Mouse (Mus musculus) stomach, embryonic 16.5 days (tissue): ENCODE results near the gene Atp8b3. TPM values are rescaled to one million over a fixed set of nuclear protein-coding genes. Genes with fewer than 3 reads are reported as not detected.

Experiments used
- ATAC-seq: fragments of 200-750 bp; cut with Nextera tagmentation; 2 replicates; pipeline ENCODE4 v1.8.0; 2017; ENCODE audit warnings: moderate number of reproducible peaks, moderate TSS enrichment; ENCODE audit not compliant: insufficient read depth, low FRiP score
- H3K27ac ChIP-seq: fragments of 300-500 bp; sonication (generic); 2 replicates; pipeline ENCODE4 v1.5.1; 2014; ENCODE audit warnings: low read length
- H3K27me3 ChIP-seq: fragments of 300-500 bp; sonication (generic); 2 replicates; pipeline ENCODE4 v1.6.1; 2014; ENCODE audit warnings: low read length, control low read depth, mixed read lengths; ENCODE audit not compliant: control insufficient read depth, insufficient read depth
- H3K36me3 ChIP-seq: fragments of 300-500 bp; sonication (generic); 2 replicates; pipeline ENCODE4 v1.6.1; 2014; ENCODE audit warnings: low read length; ENCODE audit not compliant: control insufficient read depth, insufficient read depth
- H3K4me1 ChIP-seq: fragments of 300-500 bp; sonication (generic); 2 replicates; pipeline ENCODE4 v1.6.1; 2014; ENCODE audit warnings: low read length, control low read depth, mixed read lengths; ENCODE audit not compliant: control insufficient read depth, insufficient read depth
- H3K4me2 ChIP-seq: fragments of 300-500 bp; sonication (generic); 2 replicates; pipeline ENCODE4 v1.6.1; 2014; ENCODE audit warnings: low read depth, low read length, mixed read lengths
- H3K4me3 ChIP-seq: fragments of 300-500 bp; sonication (generic); replicated peaks from 2 replicates; pipeline ENCODE4 v1.5.1; 2014; ENCODE audit warnings: mild to moderate bottlenecking, low read length
- H3K9ac ChIP-seq: fragments of 300-500 bp; sonication (generic); 2 replicates; pipeline ENCODE4 v1.6.1; 2014; ENCODE audit warnings: low read length
- H3K9me3 ChIP-seq: fragments of 300-500 bp; sonication (generic); replicated peaks from 2 replicates; pipeline ENCODE4 v1.6.1; 2016; ENCODE audit warnings: low read length, control low read depth; ENCODE audit not compliant: control insufficient read depth
- WGBS: fragments of 180-500 bp; shearing (Covaris S2); extraction: QIAGEN DNeasy Blood & Tissue Kit; methylation state at CpG from one replicate; pipeline ENCODE4 v1.1.7; 2014; 5-methylcytosine and 5-hydroxymethylcytosine counted together
- polyA plus RNA-seq: library from polyadenylated mRNA; unstranded; fragments of >200 nt; fragmentation: Nextera tagmentation; extraction: Ambion mirVana; gene quantifications from 2 replicates; pipeline ENCODE4 v1.2.1, GENCODE M21; 2015

Atp8b3 gene
- polyA plus RNA-seq, result 0.12 and 0.21 TPM in 2 replicates

- Histone ChIP-seq H3K4me3 (peak within 1 kb of the TSS; percentile 29), H3K9ac (no peak within 1 kb of the TSS), H3K27me3 (peaks cover 7% of the 10 kb centered on the region; the same call in 1 of the 2 replicates), H3K36me3 (peaks cover 14% of the 10 kb centered on the region), H3K27ac (no peak within 1 kb of the TSS), H3K4me1 (no peaks in the 10 kb centered on the region; the same call in 1 of the 2 replicates), H3K4me2 (peak within 1 kb of the TSS; percentile 40), H3K9me3 (no peaks in the 10 kb centered on the region)
- WGBS, result 2% methylated on average over 30 of the region's 30 CpGs
- ATAC-seq, result peak; percentile 84
Measured at GRCm38 (mm10) chr10:80538710-80539394, at the start of gene Atp8b3. TSS of gene Atp8b3 (minus strand) at chr10:80539124.

- H3K4me3 ChIP-seq, result no peak overlapping the region
- H3K4me1 ChIP-seq, result peaks cover 26% of the 10 kb centered on the region
- H3K27ac ChIP-seq, result peak overlapping the region; percentile 68
- no peak for ATAC-seq
- no peaks in the 10 kb centered on the region for H3K36me3 ChIP-seq
- peak overlapping the region; percentile 52 for H3K9ac ChIP-seq
- no peaks in the 10 kb centered on the region for H3K9me3 ChIP-seq
- whole genome bisulfite sequencing, result 40% methylated on average over 4 of the region's 4 CpGs
- H3K4me2 ChIP-seq, result no peak overlapping the region
- no peaks in the 10 kb centered on the region for H3K27me3 ChIP-seq
Measured at GRCm38 (mm10) chr10:80587305-80587657, 48.4 kb upstream of the Atp8b3 start.

DNA sequence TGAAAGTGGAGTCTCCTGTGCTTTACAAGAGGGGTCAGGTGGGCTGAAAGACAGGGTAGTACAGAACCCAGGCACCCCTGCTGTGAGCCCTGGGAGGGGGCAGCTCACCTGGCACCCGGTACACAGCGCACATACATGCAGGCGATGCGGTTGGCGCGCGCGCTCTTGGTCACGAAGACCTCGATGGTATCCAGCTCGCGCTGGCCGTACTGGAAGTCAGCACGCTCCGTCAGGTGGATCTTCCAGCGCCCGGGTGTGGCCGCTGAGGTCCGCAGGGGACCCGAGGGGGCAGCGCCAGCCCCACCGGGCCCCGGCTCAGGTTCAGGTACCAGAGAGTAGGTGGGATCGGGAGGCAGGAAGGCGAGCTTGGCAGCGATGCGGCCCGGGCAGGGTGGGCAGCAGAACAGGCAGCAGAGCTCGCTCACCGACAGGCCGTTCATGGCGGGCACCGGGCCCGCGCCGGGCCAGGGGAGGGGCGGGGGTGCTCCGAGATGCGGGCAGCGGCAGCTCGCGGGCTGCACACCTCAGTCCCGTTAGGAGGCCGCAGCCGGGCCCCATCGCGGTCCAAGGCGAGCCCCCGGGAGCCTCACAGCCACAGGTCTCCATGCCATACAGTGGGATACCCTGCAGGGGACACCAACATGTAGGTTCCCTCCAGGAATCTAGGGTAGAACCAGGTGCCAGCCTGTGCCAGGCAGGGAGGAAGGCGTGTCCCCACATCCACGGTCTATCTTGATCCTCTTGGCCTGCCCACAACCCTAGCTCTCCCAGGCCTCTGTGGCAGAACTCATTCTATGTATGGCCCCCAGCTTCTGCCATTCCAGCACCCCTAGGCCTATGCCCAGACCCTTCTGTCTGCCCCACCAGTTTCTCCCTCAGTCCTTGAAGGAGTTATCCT, 47.7 kb upstream of the Atp8b3 start:
- Histone ChIP-seq H3K27me3 (no peaks in the 10 kb centered on the region), H3K9me3 (no peaks in the 10 kb centered on the region), H3K27ac (peak overlapping the region; percentile 68), H3K4me3 (peak overlapping the region; percentile 23), H3K4me1 (peaks cover 26% of the 10 kb centered on the region), H3K36me3 (no peaks in the 10 kb centered on the region), H3K4me2 (peak overlapping the region; percentile 13; the same call in 1 of the 2 replicates), H3K9ac (peak overlapping the region; percentile 52)
- WGBS, result 89% methylated on average over 47 of the region's 51 CpGs
- no peak for ATAC-seq

GRCm38 (mm10) chr10:80585581-80585980, 46.7 kb upstream of the Atp8b3 start:
- Histone ChIP-seq H3K9me3 (no peaks in the 10 kb centered on the region), H3K36me3 (no peaks in the 10 kb centered on the region), H3K27me3 (no peaks in the 10 kb centered on the region), H3K9ac (no peak overlapping the region), H3K4me2 (peak overlapping the region; percentile 30; the same call in 1 of the 2 replicates), H3K4me3 (peak overlapping the region; percentile 23; the same call in 1 of the 2 replicates), H3K27ac (no peak overlapping the region), H3K4me1 (peaks cover 26% of the 10 kb centered on the region)
- WGBS, result 95% methylated on average over 8 of the region's 8 CpGs
- no peak for ATAC-seq

- 71% methylated on average over 12 of the region's 12 CpGs for WGBS
- Histone ChIP-seq H3K9ac (0 out of 2 replicates have a peak overlapping the region, but pooled peaks have one; percentile 38), H3K27ac (no peak overlapping the region), H3K4me3 (0 out of 2 replicates have a peak overlapping the region, but pooled peaks have one; percentile 9), H3K27me3 (no peaks in the 10 kb centered on the region), H3K4me2 (peak overlapping the region; percentile 30), H3K4me1 (peaks cover 26% of the 10 kb centered on the region), H3K9me3 (no peaks in the 10 kb centered on the region), H3K36me3 (no peaks in the 10 kb centered on the region)
- ATAC-seq, result no peak
Measured at GRCm38 (mm10) chr10:80584642-80585552, 46.0 kb upstream of the Atp8b3 start.

GRCm38 (mm10) chr10:80584045-80584488, 45.1 kb upstream of the Atp8b3 start:
- no peak overlapping the region for H3K4me2 ChIP-seq
- no peaks in the 10 kb centered on the region for H3K9me3 ChIP-seq
- WGBS, result 57% methylated on average over 12 of the region's 12 CpGs
- H3K4me1 ChIP-seq, result peaks cover 24% of the 10 kb centered on the region
- no peak overlapping the region for H3K4me3 ChIP-seq
- H3K9ac ChIP-seq, result no peak overlapping the region
- ATAC-seq, result 0 out of 2 replicates have a peak, but pooled peaks have one; percentile 1
- no peaks in the 10 kb centered on the region for H3K27me3 ChIP-seq
- no peak overlapping the region for H3K27ac ChIP-seq
- H3K36me3 ChIP-seq, result no peaks in the 10 kb centered on the region

DNA sequence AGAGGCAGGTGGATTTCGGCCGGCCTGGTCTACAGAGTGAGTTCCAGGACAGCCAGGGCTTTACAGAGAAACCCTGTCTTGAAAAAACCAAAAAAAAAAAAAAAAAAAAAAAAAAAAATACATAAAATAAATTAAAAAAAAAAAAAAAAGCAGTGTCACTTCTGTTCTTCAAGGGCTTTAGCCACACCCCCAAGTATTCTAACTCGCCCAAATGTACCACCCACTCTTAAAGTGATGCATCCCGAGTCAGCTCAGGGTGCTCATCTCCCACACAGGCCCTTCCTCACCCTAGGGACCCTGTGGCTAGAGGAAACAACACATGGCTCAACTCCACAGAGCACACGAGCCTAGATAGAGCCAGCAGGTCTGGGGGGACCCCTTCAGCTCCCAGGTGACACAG, 44.1 kb upstream of the Atp8b3 start:
- Histone ChIP-seq H3K9me3 (no peaks in the 10 kb centered on the region), H3K9ac (no peak overlapping the region), H3K4me3 (no peak overlapping the region), H3K4me2 (no peak overlapping the region), H3K27me3 (no peaks in the 10 kb centered on the region), H3K27ac (no peak overlapping the region), H3K4me1 (peaks cover 22% of the 10 kb centered on the region), H3K36me3 (no peaks in the 10 kb centered on the region)
- ATAC-seq, result no peak
- WGBS, result 85% methylated on average over 5 of the region's 5 CpGs

DNA sequence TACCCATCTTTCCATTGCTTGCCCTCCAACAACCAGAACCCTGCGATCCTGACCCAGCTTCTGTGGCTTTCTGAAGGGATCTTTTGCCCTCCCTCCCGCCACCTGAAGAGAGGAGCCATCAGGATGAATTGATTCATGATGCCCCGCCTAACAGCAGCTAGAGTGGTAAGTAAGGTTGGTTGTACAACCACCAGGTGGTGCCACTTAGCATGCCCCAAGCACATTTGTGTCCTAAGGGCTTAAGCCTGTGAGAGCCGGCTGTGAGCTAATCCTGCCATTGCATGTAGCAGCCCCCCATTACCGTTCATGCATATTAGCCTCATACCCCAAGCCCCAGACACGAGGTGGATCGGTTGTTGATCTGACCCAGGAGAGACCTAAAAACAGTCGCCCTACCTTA, 40.0 kb upstream of the Atp8b3 start:
- H3K36me3 ChIP-seq, result no peaks in the 10 kb centered on the region
- H3K9me3 ChIP-seq, result no peaks in the 10 kb centered on the region
- peak overlapping the region; percentile 97 for H3K27ac ChIP-seq
- peak overlapping the region; percentile 93 for H3K4me2 ChIP-seq
- 7% methylated on average over 8 of the region's 8 CpGs for WGBS
- no peak for ATAC-seq
- H3K27me3 ChIP-seq, result no peaks in the 10 kb centered on the region
- H3K4me1 ChIP-seq, result peaks cover 34% of the 10 kb centered on the region
- peak overlapping the region; percentile 54; the same call in 1 of the 2 replicates for H3K9ac ChIP-seq
- H3K4me3 ChIP-seq, result peak overlapping the region; percentile 91
